ENCODE assay signal across 8 mouse cellular contexts in the genomic region with DNA sequence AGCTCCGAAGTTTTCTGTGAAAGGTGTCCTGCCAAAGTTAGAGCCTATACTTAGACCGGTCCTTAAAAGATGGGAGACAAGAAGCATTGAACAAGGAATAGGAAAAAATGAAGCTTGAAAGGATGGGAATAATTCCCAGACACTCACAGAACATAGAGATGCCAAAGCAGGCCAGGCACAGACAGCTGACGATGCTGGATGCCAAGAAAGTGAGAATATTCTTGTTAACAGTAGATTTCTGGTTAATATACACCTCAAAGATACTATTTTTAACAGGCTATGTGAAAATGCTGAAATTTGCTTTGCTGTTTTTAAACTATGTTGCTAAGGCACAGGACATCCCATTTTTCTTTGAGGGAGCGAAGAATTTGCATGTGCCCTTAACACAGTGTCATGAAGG.
"Had no signal": no experiment of that assay in that cellular context is flagged by ENCODE, and none has a peak within 500 bp of the region (broad histone marks: within the 10 kb centered on the region; RNA-seq: fewer than 3 reads in every experiment).

No protein-coding gene starts in this region.

- DNase-seq: layer of hippocampus, postnatal 36 days; lung, embryonic 14.5 days; lung, postnatal 10 days; lung, postnatal 4 days; midbrain, embryonic 14.5 days; right cerebral cortex, adult 18-20 months; right cerebral cortex, postnatal 25 days; thymus, postnatal 4 days had no signal
